Mouse (Mus musculus) mouse embryonic stem cell (cell line): ENCODE measurements around the gene Dcbld1.
"Not testable (repeated sequence)": the region's sequence is repeated elsewhere in the genome, so short reads cannot be mapped to it uniquely, and the experiment has no call there.

ENCODE experiments used
- in situ Hi-C, 2 experiments: fragments of 300-500 bp; cut with MboI; formaldehyde crosslinking; loops; 1 replicate in 1 of 2; 3 replicates in 1 of 2; pipeline ENCODE4 v1.14.3; 2019 to 2020; ENCODE audit warnings: low sequenced_read_pairs in 2 of 2, low pct_unique_long_range_greater_than_20kb in 1 of 2, mixed read lengths in 1 of 2; ENCODE audit not compliant: unreplicated experiment in 1 of 2

Gene Dcbld1

DNA sequence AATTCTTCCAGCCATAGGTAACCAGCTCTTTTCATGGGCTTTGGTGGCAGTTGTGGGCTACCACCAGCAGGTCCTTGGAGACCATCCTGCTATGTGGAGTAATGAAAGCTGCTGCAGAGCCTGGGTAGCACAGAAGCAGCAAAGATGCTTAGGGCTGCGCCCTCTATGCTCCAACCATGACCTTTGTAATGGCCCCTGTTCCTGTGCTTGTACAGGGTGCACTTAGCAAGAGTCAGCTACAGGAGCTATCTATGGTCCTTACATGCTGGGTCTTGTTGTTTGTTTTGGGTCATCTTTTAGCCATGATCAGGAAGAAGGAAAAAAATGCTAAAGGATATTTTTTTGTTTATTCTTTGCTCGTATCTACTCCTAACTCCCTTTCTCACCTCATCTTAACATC, 24.3 kb downstream of the Dcbld1 start:
- in situ Hi-C loops: no loop called here

DNA sequence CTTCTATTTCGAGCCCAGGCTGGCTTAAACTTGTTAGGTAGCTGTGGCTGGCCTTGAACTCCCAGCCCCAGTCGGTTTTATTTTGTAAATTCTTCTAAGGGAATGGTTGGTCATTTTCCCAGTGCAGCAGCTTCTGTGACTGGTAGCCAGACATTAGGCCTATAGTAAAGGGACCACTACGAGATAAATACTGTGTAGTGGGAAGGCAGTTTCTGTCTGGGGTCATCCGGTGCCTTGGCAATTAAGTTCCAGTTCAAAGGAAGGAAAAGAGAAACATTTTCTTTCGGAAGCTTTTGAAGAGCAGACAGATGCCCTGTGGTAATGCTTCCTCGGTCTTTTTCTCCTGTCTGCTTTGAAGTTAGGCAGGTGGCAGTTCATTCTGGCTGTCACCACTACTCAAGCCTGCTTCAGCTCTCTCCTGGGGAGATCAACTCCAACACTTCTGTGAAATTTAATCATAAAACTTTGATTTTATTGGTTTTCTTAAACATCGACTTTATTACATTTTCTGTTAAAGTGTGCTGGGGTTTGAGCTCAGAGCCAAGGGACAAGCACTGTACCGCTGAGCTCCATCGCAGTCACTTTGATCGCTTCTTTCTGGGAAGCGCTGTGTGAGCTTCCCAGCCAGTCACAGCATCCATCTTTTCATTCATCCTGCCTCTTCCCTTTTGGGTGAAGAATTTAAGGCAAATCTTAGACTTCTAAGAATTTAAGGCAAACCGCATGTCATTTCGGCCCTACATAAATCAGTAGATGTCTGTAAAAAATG, 24.9 kb downstream of the Dcbld1 start:
- in situ Hi-C loops: no loop called here

DNA sequence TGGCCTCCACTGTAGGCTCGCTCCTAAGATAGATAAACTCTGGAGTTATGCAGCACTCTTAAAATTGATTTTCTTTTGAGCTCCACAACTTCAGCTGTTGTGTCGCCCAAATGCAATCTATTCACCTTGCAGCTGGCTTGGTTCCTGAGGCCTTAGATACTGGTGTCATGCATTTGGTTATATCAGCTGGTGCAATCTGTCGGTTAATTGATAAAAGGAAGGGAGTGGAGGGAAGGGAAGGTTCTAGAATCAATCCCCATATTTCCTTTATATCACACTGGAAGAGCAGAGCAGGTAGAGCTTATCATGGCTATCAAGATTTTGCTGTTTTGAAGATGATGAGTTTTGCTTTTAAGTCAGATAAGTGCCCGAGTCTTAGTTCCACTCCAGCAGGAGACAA, 26.8 kb downstream of the Dcbld1 start:
- in situ Hi-C loops: no loop called here

DNA sequence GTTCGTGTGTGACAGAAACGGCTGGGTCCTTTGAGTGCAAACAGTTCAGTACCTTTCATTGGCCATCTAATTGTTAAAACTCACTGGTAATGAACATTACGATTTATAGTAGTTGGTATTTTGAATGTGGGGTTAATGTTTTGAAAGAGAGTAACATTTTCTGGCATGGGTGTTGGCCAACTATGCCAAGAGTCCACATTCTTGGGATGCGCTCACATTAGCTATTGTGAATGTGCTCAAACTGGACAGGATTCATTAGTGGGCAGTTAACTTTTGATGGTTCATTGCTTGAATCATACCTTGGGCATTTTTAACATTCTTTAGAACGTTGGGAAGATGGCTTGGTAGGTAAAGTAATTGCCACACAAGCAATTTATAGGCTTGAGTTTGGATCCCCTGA, 30.7 kb downstream of the Dcbld1 start:
- in situ Hi-C loops: no loop called here

DNA sequence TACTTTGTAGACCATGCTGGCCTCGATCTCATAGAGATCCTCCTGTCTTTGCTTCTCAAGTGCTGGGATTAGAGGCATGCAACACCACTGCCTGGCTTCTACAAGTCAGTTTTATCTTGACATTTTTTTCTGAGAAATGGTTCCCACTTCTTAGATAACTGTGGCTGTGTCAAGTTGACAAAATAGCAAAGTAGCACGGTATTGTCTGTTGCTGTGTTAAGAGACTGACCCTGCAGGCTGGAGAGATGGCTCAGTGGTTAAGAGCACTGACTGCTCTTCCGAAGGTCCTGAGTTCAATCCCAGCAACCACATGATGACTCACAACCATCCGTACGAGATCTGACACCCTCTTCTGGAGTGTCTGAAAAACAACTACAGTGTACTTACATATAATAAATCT, 35.5 kb downstream of the Dcbld1 start:
- in situ Hi-C loops: no loop called here

DNA sequence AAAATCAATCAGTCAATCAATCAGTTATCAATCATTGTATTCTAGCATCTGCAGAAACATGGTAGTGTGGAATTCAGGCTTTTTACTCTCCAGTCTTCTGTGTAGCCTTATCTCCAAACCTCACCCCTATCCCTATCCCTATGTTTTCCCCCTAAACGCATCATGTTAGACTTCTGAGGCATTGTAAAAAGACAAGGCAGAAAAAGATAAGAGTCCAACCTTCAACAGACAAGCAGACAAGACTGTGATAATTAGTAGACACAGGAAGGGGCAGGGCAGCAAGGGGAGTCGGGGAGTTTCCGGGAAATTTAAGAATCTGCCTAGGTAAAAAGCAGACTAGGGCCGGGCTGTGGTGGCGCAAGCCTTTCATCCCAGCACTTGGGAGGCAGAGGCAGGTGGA, 38.0 kb downstream of the Dcbld1 start:
- in situ Hi-C loops: no loop called here

DNA sequence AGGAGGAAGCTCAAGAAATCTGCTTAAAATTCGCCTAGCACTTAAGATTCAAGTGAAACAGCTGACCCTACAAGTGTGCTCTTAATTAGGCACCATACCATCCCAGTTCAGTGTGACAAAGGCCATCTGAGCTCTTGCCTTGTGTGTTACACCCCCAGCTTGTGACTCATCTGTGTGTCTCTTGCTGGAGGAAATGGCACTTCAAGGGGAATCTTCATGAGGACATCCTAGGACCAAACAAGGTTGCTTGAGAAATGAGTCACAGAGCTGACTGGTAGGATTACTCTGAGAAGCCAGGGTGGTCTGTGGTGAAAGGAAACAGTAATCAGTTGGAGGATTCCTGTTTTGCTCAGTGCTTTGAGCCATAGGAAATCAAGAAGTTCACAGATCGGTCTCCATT, 39.6 kb downstream of the Dcbld1 start:
- in situ Hi-C loops: no loop called here

DNA sequence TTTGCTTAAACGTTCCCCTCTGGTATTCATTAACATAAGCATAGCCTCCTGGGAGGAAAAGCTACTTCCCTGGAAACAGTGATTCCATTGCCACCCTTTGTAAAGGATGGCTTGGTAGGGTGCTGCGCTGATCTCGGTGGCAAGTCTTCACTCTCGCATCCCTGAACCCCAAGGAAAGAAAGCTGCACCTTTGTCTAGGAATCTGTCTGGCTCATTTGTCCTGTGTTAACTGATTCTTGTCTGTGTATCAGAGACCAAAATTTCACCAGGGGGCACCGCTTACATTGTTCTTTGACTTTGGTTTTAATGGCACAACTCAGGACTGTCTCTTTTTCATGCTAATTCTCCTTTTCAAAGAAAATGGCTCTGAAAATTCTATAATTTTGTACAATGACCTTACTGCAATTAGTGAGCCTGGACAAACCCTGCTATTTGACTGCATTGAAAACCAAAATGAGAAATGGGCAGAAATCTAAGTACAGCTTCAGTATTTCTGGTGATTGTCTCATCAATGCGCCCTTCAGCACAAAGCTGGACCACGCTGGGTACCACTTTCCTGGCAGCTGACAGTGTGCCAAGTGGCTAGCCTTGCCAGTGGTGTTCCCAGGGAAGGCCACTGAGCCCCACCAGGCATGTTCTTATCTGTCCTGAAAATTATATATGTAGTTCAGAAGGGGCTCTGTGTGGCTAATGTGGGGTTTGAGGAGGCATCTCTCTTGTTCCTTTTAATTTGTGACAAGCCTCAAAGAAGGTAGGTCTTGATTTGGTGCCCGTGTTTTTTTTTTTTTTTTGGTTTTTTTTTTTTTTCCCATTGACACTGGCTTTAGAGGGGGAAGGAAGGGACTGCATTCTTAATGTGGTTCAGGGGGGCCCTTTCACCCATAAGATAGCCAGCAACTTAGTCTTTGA, 40.8 kb downstream of the Dcbld1 start:
- in situ Hi-C loops: no loop called here

DNA sequence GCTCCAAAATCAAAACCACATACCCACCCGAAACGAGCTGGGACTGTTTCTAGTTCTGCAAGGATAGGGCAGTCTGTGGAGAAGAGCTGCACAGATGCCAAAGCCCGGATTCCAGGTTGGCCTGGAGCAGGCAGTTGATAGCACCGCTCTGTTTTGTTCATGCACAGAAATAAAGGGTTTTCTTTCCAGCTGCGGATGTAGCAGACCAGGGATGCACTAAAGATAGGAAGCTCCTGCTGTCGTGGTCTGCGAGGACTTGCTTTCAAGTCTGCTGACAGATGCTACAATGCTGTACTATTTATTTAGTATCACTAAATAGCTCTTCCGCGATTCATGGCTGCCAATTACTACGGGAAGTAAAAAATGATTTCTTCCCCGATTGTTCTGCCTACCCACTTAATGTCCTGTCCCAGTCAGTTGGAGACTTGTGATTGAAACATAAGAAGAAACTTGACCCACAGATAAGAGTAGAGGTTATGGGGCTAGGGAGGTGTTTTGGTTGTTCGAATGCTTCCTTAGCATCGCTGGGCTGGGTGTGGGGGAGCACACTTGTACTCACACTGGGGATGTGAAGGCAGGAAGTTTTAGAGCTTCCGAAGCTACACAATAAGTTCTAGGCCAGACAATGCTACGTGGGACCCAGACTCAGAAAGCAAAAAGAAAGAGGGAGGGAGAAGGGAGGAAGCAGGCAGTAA, 41.6 kb downstream of the Dcbld1 start:
- in situ Hi-C loops: no loop called here

DNA sequence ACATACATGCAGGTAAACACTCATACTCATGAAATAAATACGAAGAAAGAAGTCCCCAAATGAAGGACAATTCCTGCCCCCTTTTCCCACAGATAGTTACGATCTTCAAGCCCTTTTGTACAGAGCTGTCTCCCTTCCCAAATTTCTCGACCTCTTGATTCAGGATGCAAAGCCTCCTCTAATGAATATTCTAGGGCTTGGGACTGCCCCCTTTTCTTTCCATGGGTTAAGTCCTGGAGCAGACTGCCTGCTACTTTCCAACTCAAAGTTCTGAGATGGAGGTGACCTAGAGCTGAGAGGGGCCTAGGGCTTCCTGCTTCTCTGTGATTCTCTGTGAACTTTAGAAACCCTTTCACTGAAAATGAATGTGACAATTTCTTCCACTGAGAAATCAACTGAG, 43.2 kb downstream of the Dcbld1 start:
- in situ Hi-C loops: no loop called here

DNA sequence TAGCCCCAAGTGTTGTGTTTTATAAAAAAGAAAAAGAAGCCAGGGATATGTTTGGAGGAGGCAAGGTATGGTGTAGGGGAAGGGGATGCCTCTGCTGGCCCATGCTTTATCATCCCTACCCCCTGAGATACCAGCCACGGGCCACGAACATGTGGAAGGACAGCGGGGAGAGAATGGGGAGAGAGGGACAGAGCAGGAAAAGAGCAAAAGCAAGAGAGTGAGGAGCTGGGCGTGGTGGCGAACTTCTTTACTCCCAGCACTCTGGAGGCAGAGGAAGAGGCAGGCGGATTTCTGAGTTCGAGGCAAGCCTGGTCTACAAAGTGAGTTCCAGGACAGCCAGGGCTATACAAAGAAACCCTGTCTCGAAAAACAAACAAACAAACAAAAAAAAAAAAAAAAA, 44.1 kb downstream of the Dcbld1 start:
- in situ Hi-C loops: not testable (repeated sequence)

DNA sequence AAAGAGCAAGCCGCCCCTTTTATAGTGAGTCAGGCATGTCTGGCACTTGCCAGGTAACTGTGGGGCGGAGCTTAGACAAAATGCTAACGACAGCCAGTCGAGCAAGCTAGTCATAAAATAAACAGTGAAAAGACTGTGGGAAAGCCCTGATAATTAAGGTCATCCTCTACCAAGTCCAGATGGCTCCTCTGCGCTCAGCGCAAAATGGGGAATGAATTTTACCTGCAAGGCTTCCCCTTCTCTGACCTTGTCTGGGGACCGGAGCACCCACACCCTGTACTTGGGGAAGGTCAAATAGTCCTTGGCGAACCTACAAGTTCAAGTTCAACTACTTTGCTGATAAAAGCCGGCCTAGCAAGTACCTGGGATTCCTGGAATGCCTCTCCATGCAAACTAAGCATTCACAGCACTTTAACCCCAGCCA, 44.6 kb downstream of the Dcbld1 start:
- in situ Hi-C loops: no loop called here

DNA sequence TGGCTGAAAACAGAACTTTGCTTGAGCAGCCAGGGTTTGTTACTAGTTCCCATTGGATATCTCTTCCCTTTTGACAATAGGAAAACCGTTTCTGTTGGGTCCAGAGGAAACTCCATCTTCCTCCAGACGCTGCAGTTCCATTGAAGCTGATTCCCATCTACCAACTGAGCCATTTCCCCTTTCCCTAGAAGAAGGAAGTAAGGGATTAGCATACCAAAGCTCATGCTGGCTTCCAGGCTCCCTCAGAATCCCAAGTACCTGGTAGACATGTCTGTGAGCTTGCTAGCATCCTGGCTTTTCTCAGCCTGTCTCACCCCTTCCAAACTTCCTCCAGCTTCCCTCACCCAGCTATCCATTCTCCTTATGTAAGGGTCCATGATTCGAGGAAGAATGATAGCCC, 45.4 kb downstream of the Dcbld1 start:
- in situ Hi-C loops: no loop called here

DNA sequence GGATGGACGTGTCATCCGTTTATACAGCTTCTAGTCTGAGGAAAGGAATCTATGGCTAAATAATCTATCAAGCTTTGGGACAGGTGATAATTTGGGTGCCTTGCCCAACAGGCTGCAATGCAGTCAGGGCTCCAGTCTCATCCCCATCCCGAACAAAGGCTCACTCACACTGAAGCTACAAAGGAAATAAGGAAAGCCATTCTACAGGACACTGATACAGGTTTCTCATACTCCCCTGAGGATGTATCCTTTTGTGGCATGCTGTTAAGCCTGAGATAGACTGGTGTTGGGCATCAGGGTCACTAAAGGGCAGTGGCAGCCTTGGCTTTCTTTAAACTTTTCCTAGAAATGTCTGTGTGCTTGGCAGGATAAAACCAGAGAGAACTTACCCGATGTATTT, 46.5 kb downstream of the Dcbld1 start:
- in situ Hi-C loops: no loop called here

DNA sequence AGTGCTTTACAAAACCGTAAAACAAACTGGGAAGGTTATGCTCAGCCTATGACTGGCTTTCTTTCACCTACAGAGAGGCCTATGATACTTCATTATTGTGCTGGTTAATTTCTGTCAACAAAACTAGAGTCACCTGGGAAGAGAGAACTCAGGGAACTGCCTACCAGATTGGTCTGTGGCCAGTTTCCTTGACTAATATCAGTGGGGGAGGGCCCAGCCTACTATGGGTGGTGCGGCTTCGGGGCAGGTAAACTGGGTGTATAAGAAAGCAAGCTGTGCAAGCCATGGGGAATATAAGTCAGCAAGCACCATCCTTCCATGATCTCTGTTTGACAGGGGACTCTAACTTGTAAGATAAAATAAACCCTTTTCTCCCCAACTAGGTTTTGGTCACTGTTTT, 47.2 kb downstream of the Dcbld1 start:
- in situ Hi-C loops: no loop called here

DNA sequence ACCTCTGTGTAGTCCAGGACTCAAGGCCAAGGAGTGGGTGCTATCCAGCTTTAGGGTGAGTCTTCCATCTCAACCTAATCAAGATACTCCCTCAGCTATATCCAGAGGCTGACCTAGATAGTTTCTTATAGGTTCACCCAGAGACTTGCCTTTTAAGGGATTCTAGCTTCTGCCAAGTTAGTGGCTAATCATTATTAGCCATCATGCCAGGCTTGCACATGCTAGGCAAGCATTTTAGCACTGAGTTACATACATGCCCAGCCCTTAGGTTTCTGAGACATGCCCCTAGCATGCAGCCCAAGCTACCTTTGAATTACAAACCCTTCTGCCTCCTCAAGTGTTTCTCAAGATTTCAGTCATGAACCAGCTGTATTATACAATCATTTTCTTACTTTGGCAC, 47.9 kb downstream of the Dcbld1 start:
- in situ Hi-C loops: no loop called here

DNA sequence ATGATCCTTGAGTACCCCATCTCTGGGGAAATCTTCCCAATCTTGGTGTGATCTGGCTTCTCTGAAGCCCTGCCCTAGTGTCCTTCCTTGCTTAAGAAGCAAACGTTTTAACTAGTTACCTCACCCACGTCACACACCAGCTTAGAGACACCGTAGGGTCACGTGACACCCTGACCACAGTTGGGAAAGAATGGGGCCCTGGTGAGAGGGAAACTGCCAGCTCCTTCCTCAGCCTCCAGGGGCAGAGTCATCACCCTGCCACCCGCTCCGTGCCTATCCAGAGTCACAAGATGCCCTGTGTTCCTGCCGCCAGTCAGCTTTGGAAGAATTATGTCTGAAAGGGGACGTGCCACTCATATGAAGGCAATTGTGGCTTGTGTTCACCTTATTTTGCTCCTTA, 51.2 kb downstream of the Dcbld1 start:
- in situ Hi-C loops: no loop called here

DNA sequence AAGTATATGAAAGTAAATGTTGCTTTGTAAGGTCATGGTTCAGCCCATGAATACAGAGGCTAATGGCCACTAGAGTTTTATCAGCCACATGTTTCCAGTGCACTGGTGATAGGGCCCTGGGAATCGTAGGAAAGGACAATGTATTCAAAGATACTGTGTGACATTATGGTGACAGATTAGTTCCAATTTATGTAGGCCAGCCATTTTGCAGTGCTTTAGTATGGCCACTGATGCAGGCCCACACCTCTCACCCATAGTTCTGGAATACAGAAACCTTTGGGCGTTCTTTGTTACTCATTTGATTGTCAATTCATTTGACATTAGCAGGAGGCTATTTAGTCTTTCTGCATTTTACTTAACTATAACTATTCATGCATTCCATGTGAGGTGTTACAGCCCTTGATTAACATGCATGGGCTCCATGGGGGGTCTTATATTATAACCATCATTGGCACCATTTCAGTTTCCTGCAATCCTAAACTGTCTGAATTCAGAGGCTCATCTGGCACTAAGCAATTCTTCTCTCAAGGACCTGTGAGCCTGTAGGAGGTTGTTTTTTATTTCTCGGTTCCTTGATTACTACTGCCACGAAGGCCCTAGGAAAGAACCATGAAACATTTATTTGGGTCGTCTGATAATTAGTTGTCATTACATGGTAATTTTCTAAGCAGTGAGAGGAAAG, 54.6 kb downstream of the Dcbld1 start:
- in situ Hi-C loops: no loop called here

DNA sequence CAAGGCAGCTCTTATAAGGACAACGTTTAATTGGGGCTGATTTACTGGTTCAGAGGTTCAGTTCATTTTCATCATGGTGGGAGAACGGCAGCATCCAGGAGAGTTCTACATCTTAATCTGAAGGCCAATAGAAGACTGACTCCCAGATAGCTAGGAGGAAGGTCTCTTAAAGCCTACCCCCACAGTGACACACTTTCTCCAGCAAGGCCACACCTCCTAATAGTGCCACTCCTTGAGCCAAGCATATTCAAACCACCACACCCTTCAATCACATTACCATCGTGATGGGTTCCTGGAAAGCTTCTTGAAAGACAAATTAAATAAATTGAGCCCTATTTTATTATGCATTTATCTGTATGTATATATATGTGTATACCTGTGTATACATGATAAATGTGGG, 55.8 kb downstream of the Dcbld1 start:
- in situ Hi-C loops: no loop called here
